Mouse (Mus musculus) thymus, adult 18-20 months (tissue): ENCODE data around the gene Wdr46.
"Not testable (repeated sequence)": the region's sequence is repeated elsewhere in the genome, so short reads cannot be mapped to it uniquely, and the experiment has no call there.

ENCODE experiments used
- DNase-seq, 2 experiments: peaks; one replicate each; pipeline ENCODE4 v3.0.0; 2022; ENCODE audit warnings: mixed read lengths in 2 of 2

Gene Wdr46

DNA sequence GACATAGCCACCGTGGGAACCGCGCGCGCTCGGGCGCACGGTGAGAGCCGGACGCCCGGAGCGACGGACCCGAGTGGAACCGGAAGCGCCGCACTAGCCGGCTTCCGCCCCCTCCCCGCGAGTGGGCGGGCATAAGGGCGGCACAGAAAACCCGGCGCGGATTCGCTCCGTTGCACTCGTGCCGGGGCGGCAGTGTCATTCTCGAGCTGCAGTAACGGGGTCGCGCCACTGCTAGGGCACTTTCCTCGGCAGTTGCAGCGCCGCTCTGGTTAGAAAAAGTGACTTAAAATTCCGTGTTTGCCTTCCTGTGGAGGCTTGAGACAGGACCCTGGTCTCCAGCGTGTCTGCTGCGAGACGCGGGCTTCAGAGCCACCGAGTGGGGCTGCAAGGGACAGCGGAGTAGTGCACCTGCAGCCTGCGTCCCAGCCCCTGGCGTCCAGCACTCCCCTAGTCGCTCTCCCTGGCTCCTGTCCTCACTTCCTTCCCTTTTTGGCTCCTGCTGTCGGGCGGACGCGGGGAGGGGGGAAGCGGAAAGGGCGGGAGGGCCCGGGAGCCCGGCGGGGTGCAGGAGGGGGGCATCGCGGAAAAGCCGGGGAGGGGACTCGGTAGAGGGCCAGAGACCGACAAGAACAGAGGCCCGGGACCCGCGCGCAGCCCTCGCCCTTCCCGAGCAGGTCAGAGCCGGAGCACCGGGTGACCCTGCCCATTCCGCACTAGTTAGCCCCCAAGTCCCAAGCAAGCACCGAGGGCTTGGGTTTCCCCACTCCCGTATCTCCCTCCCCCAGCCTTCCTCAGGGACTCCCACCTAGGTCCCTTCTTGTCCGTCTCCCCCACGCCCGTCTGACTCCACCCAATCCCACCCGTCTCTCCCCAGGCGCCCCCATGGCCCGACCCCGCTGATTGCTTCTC lies 10.8 kb upstream of the Wdr46 start, which contains the start of gene Rgl2:
Gene Rgl2 (plus strand): TSS at position 173 of the 909 bp plus-strand sequence.
- DNase-seq = peak; percentile 86 to 87

- peak; percentile 74 to 80 for DNase-seq
These were observed 9.9 kb upstream of the Wdr46 start for GRCm38 (mm10) chr17:33930280-33931158.

DNA sequence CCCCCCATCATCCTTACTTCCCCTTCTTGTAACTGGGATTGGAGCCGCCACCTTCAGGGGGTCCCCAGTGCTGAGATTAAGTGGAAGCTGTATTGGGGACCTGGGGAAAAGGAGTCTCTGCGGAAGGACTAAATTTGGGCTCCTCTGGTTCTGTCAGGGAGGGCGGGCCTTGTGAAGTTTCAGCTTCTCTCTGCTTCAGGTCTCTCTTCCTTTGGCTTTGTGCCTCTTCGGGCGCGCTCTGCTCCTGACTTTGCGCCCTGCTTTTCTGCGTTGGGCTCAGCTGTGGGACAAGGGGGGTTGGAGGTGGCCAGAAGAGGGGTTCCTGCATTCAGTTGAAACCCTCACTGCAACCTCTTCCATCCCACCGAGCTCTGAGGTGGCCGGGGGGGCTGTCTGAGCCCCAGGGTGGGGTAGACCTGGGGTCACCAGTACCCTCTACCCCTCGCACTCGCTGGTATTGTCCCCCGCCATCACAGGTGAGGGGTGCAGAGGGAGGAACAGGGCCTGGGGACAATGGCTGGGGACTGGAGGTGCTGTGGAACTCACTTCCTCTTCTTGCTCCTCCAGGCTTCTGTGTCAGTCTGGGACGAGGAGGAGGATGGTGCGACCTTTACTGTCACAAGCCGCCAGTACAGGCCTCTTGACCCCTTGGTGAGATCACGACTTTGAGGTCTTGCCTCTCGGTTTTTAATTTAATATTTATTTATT lies 9.1 kb upstream of the Wdr46 start:
- DNase-seq = peak in 1 of 2 experiments; percentile 32

GRCm38 (mm10) chr17:33931947-33932346 lies 8.5 kb upstream of the Wdr46 start:
- peak in 1 of 2 experiments; percentile 9 for DNase-seq

DNA sequence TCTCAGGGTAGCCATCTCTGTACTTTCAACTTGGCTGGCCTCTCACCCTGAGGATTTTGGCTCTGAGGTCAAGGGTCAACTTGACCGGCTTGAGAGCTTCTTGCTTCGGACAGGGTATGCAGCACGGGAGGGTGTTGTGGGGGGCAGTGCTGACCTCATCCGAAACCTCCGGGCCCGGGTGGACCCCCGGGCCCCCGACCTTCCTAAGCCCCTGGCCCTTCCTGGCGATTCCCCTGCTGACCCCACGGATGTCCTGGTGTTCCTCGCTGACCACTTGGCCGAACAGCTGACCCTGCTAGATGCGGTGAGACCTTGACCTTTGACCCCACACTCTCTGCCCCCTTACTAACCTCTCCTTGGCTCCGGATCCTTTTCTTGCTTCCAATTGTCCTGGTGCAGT lies 8.0 kb upstream of the Wdr46 start:
- peak in 1 of 2 experiments; percentile 14 for DNase-seq

DNA sequence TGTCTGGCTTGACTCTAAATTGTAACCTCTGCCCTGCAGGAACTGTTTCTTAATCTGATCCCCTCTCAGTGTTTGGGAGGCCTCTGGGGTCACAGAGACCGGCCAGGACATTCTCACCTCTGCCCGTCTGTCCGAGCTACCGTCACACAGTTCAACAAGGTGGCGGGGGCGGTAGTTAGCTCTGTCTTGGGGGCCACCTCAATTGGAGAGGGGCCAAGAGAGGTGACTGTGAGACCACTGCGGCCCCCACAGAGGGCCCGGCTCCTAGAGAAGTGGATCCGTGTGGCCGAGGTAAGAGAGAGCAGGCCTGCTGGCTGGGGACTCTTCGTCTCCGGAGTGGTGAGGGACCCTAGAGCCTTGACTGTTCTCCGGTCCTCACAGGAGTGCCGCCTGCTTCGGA lies 7.5 kb upstream of the Wdr46 start:
- DNase-seq = peak in 1 of 2 experiments; percentile 5

DNA sequence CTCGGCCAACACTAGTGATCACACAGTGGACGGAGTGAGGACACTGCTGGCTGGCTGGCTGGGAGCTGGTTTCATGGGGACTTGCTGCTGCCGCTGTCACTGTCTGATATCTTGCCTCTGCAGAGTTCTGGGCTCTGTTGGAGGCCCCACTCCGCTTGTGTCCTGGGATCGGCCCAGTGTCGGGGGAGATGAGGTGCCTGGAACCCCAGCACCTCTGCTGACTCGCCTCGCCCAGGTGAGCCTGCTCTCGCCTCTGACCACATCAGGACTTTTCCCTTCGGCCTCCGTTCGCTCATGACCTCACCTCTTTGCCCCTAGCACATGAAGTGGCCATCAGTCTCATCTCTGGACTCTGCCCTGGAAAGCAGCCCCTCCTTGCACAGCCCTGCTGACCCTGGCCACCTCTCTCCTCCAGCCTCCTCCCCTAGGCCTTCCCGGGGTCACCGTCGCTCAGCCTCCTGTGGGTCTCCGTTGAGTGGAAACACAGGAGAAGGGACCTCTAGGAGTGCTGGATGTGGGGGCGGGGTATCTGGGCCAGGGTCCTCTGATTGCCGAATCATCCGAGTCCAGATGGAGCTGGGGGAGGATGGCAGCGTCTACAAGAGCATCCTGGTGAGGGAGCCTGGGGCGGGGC lies 4.9 kb upstream of the Wdr46 start:
- no peak for DNase-seq

DNA sequence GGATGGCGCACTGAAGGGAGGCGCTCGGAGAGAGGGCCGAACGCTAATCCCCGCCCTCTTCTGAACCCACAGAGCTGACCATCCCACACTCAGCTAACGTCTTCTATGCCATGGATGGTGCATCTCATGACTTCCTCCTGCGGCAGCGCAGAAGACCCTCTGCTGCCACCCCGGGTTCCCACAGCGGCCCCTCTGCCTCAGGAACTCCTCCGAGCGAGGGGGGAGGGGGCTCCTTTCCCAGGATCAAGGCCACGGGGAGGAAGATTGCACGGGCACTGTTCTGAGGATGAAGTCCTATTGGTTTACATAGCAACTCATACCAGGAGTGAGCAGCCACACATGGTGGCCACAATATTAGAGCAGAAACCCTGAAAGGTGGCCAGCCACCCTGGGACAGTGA lies 3.5 kb upstream of the Wdr46 start:
- no peak for DNase-seq

- no peak for DNase-seq
These were observed 1.7 kb upstream of the Wdr46 start for GRCm38 (mm10) chr17:33938783-33939182.

DNA sequence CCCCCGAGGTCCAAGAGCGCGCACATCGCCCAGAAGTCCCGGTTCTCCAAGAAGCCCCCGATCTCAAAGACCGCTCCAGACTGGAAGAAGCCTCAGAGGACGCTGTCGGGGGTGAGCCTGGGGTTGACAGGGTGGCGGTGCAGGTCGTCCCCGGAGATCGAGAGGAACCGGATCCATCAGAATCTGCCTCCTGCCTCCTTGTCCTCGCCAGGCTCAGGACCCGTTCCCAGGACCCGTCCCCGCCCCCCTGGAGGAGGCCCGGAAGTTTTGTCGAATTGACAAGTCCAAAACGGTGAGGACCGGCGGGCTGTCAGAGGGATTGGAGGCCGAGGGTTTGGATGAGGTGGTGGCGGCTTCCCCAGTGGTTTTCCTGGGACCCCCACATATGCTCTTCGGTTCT lies 521 bp downstream of the Wdr46 start:
- DNase-seq = peak in 1 of 2 experiments; percentile 38

DNA sequence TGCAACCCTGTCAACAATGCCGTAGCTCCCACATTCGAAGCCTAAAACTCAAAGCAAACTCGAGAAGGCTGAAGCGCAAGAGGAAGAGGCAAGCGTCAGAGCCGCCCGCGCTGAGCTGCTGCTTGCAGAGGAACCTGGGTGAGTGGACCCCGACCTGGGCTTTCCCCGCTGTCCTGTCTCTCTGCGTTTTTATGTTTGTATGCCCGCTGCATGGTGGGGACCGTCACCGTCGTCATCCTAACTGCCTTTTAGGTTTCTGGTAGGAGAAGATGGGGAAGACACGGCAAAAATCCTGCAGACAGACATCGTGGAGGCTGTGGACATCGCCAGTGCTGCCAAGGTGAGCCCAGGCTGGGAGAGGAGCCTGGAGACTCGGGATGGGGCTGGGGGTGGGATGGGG lies 921 bp downstream of the Wdr46 start:
- peak in 1 of 2 experiments; percentile 6 for DNase-seq

DNA sequence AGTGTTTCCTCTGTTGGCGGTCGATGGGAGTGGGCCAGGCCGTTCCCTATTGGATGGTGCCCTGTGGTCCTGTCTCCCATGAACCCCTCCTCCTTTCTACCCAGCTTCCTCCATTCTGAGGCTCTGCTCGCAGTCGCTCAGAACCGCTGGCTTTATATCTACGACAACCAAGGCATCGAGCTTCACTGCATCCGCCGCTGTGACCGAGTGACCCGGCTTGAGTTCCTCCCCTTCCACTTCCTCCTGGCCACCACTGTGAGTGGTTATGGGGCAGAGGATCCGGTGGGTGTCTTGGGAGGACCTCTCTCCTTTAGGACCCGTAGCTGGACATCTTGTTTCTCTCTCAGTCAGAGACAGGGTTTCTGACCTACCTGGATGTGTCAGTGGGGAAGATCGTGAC lies 3.0 kb downstream of the Wdr46 start:
- no peak for DNase-seq

GRCm38 (mm10) chr17:33947430-33948089 lies 7.1 kb downstream of the Wdr46 start:
- no peak for DNase-seq

DNA sequence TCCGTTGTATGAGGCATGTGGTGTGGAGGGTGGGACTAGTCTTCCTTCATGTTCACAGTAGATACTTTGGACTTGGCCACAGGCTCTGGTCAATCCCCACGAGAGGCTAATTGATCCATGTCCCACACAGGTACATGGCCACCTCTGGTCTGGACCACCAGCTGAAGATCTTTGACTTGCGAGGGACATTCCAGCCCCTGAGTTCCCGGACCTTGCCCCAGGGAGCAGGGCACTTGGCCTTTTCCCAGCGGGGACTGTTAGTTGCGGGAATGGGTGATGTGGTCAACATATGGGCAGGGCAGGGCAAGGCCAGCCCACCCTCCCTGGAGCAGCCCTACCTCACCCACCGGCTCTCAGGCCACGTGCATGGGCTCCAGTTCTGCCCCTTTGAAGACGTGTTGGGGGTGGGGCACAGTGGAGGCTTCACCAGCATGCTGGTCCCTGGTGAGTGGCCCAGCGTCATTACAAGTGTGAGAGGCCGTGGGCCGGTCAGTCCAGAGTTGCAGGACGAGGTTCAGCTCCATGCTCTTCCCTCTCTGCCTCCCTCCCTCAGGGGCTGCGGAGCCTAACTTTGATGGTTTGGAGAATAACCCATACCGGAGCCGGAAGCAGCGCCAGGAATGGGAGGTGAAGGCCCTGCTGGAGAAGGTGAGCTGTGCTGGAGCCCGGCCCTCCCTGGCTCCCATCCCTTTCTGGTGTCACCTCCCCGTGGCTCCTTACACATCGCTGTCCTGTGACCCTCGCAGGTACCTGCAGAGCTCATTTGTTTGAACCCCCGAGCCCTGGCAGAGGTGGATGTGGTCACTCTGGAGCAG lies 7.8 kb downstream of the Wdr46 start:
- DNase-seq = no peak

- no peak for DNase-seq
These were observed 8.6 kb downstream of the Wdr46 start for GRCm38 (mm10) chr17:33948905-33949537.

DNA sequence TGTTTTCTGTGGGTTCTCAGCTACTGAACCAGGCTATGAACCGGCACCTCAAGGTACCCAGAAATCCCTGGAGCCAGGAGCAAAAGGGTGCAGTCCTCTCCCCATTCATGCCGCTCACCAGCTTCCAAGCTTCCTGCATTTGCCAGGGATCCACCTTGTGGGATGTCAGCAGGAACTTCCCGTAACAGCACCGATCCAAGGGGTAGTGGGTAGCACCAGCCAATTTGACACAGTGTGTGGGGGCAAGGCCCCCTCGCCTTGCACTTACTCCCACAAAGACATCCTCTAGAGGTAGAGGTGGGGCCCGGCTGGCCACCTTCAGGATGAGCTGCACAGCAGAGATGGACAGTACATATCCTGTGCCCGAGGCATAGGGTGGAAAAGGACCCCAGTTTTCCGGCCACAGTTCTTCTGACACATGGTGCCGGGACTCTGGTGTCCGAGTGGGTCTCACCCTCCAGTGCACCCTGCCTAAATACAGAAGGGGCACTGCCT lies 9.7 kb downstream of the Wdr46 start:
- no peak for DNase-seq

DNA sequence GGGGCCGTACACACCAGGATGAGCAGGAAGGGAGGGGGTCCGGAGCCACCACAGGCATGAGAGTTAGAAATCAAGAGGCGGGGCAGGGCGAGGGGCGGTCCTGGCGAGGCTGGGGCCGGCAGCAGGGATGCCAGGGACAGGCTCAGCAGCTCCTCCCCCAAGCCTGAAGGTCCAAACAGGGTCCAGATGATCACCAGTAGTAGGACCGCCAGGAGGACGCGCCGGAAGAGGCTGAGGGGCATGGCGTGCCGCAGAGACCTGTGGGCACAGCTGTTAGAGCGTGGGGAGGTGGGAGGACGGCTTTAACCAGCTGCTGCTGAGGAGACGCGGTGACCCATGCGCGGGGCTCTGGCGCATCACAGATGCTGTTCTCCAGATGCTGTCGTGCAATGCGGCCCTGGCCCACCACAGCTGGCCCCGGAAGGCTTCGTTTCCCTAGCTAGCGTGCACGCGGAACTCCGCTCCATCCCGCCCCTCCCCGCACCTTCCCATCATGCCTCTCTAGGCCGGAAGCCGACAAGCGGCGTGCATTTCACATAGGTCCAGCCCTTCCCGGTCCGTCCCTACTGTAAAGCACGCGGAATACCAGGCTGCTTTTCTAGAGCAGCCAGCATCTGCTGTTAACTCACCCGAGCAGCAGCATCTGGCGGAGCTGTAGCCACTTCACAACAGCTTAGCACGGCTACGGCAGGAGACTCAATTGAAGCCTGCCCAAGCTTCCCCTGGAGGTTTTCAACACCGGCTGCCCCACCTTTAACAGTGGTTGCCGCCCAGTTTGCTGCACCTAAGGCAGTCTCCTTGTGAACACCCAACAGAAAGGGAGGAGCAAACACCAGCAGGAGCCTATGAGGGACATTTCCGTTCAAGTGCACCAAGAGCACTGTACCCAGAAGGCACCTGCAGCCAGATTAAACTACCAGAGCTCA lies 10.8 kb downstream of the Wdr46 start, which contains the start of gene B3galt4:
Gene B3galt4 (minus strand): TSS at position 468 of the 926 bp plus-strand sequence.
- DNase-seq = peak; percentile 67 to 69

GRCm38 (mm10) chr17:33952015-33952414 lies 11.6 kb downstream of the Wdr46 start:
- DNase-seq = not testable (repeated sequence)

- no peak for DNase-seq
These were observed 12.4 kb downstream of the Wdr46 start for GRCm38 (mm10) chr17:33952879-33953278.
